Mouse (Mus musculus) midbrain, embryonic 11.5 days (tissue): ENCODE data around the gene Scaf1. TPM values are rescaled to one million over a fixed set of nuclear protein-coding genes. Genes with fewer than 3 reads are reported as not detected.

Source experiments
- ATAC-seq: fragments of 200-750 bp; cut with Nextera tagmentation; 2 replicates; pipeline ENCODE4 v1.8.0; 2017; ENCODE audit warnings: moderate TSS enrichment, moderate library complexity; ENCODE audit not compliant: low FRiP score
- DNase-seq: peaks from one replicate; pipeline ENCODE4 v3.0.0; 2015; ENCODE audit warnings: low spot score; ENCODE audit errors: missing footprints
- H3K27ac ChIP-seq: fragments of 300-500 bp; sonication (generic); 2 replicates; pipeline ENCODE4 v1.5.1; 2014; ENCODE audit warnings: low read depth, low read length
- H3K27me3 ChIP-seq: fragments of 300-500 bp; sonication (generic); 2 replicates; pipeline ENCODE4 v1.6.1; 2014; ENCODE audit warnings: mild to moderate bottlenecking, low read length, moderate library complexity, mixed read lengths; ENCODE audit not compliant: control insufficient read depth, insufficient read depth
- H3K36me3 ChIP-seq: fragments of 300-500 bp; sonication (generic); 2 replicates; pipeline ENCODE4 v1.6.1; 2014; ENCODE audit warnings: mild to moderate bottlenecking, low read length, moderate library complexity, mixed read lengths; ENCODE audit not compliant: control insufficient read depth, insufficient read depth
- H3K4me1 ChIP-seq: fragments of 300-500 bp; sonication (generic); 2 replicates; pipeline ENCODE4 v1.6.1; 2014; ENCODE audit warnings: low read length; ENCODE audit not compliant: control insufficient read depth, insufficient read depth
- H3K4me2 ChIP-seq: fragments of 300-500 bp; sonication (generic); 2 replicates; pipeline ENCODE4 v1.6.1; 2014; ENCODE audit warnings: mild to moderate bottlenecking, moderate library complexity
- H3K4me3 ChIP-seq: fragments of 300-500 bp; sonication (generic); 2 replicates; pipeline ENCODE4 v1.5.1; 2014; ENCODE audit warnings: low read depth, low read length
- H3K9ac ChIP-seq: fragments of 300-500 bp; sonication (generic); 2 replicates; pipeline ENCODE4 v1.6.1; 2014; ENCODE audit warnings: low read length
- H3K9me3 ChIP-seq: fragments of 300-500 bp; sonication (generic); 2 replicates; pipeline ENCODE4 v1.6.1; 2016; ENCODE audit warnings: low read length; ENCODE audit not compliant: control insufficient read depth
- WGBS: fragments of 180-500 bp; shearing (Covaris S2); extraction: QIAGEN DNeasy Blood & Tissue Kit; methylation state at CpG from one replicate; pipeline ENCODE4 v1.1.7; 2014; 5-methylcytosine and 5-hydroxymethylcytosine counted together
- polyA plus RNA-seq: library from polyadenylated mRNA; unstranded; fragments of >200 nt; fragmentation: Nextera tagmentation; extraction: Ambion mirVana; gene quantifications from 2 replicates; pipeline ENCODE4 v1.2.1, GENCODE M21; 2014

The Scaf1 gene
- polyA plus RNA-seq: 43.6 and 44.4 TPM in 2 replicates

- under 1% methylated on average over 69 of the region's 69 CpGs for WGBS
- H3K4me1 ChIP-seq: peaks cover 17% of the 10 kb centered on the region
- peak; percentile 100 for DNase-seq
- peak within 1 kb of the TSS; percentile 97 for H3K9ac ChIP-seq
- peaks cover 13% of the 10 kb centered on the region for H3K36me3 ChIP-seq
- peak within 1 kb of the TSS; percentile 96 for H3K4me3 ChIP-seq
- peak within 1 kb of the TSS; percentile 81 for H3K27ac ChIP-seq
- H3K9me3 ChIP-seq: no peaks in the 10 kb centered on the region
- ATAC-seq: peak; percentile 92
- H3K27me3 ChIP-seq: no peaks in the 10 kb centered on the region
- peak within 1 kb of the TSS; percentile 87 for H3K4me2 ChIP-seq
These were observed at the start of gene Scaf1 for GRCm38 (mm10) chr7:45015957-45016612. TSS of gene Scaf1 (minus strand) at chr7:45016363.

GRCm38 (mm10) chr7:45062239-45062835 lies 46.2 kb upstream of the Scaf1 start, which contains the start of the genes Nosip and Prrg2:
TSS of gene Nosip (plus strand) at chr7:45062429.
TSS of gene Prrg2 (minus strand) at chr7:45062677.
- no peaks in the 10 kb centered on the region for H3K27me3 ChIP-seq
- H3K9me3 ChIP-seq: no peaks in the 10 kb centered on the region
- peak within 1 kb of the TSS; percentile 41 for H3K9ac ChIP-seq
- H3K4me1 ChIP-seq: peaks cover 15% of the 10 kb centered on the region
- peak within 1 kb of the TSS; percentile 44 for H3K4me3 ChIP-seq
- DNase-seq (peak; percentile 100), ATAC-seq (peak; percentile 90)
- H3K4me2 ChIP-seq: peak within 1 kb of the TSS; percentile 49
- under 1% methylated on average over 31 of the region's 31 CpGs for WGBS
- no peaks in the 10 kb centered on the region for H3K36me3 ChIP-seq
- peak within 1 kb of the TSS; percentile 17 for H3K27ac ChIP-seq

- no peaks in the 10 kb centered on the region for H3K9me3 ChIP-seq
- peak overlapping the region; percentile 41 for H3K9ac ChIP-seq
- H3K27me3 ChIP-seq: no peaks in the 10 kb centered on the region
- peak overlapping the region; percentile 44 for H3K4me3 ChIP-seq
- peaks cover 15% of the 10 kb centered on the region for H3K4me1 ChIP-seq
- 28% methylated on average over 11 of the region's 11 CpGs for WGBS
- no peaks in the 10 kb centered on the region for H3K36me3 ChIP-seq
- ATAC-seq: 0 out of 2 replicates have a peak, but pooled peaks have one; percentile 5
- H3K27ac ChIP-seq: no peak overlapping the region
- no peak for DNase-seq
- H3K4me2 ChIP-seq: peak overlapping the region; percentile 49
These were observed 45.4 kb upstream of the Scaf1 start for GRCm38 (mm10) chr7:45061532-45062075.

GRCm38 (mm10) chr7:45060632-45061122 lies 44.5 kb upstream of the Scaf1 start:
- Histone ChIP-seq H3K9me3 (no peaks in the 10 kb centered on the region), H3K36me3 (no peaks in the 10 kb centered on the region), H3K4me1 (peaks cover 15% of the 10 kb centered on the region), H3K27me3 (no peaks in the 10 kb centered on the region), H3K27ac (no peak overlapping the region), H3K9ac (no peak overlapping the region), H3K4me3 (no peak overlapping the region), H3K4me2 (no peak overlapping the region)
- DNase-seq: no peak
- ATAC-seq: no peak
- 87% methylated on average over 6 of the region's 6 CpGs for WGBS

GRCm38 (mm10) chr7:45058607-45059571 lies 42.7 kb upstream of the Scaf1 start:
- H3K4me3 ChIP-seq: no peak overlapping the region
- DNase-seq (no peak), ATAC-seq (no peak)
- H3K27ac ChIP-seq: no peak overlapping the region
- no peaks in the 10 kb centered on the region for H3K36me3 ChIP-seq
- no peaks in the 10 kb centered on the region for H3K27me3 ChIP-seq
- peaks cover 15% of the 10 kb centered on the region for H3K4me1 ChIP-seq
- WGBS: 74% methylated on average over 10 of the region's 10 CpGs
- H3K9ac ChIP-seq: peak overlapping the region; percentile 43
- no peak overlapping the region for H3K4me2 ChIP-seq
- H3K9me3 ChIP-seq: no peaks in the 10 kb centered on the region

- peaks cover 14% of the 10 kb centered on the region for H3K4me1 ChIP-seq
- DNase-seq (no peak), ATAC-seq (no peak)
- no peak overlapping the region for H3K9ac ChIP-seq
- H3K27ac ChIP-seq: no peak overlapping the region
- H3K9me3 ChIP-seq: no peaks in the 10 kb centered on the region
- H3K36me3 ChIP-seq: no peaks in the 10 kb centered on the region
- H3K27me3 ChIP-seq: no peaks in the 10 kb centered on the region
- no peak overlapping the region for H3K4me3 ChIP-seq
- no peak overlapping the region for H3K4me2 ChIP-seq
These were observed 40.8 kb upstream of the Scaf1 start for GRCm38 (mm10) chr7:45056972-45057348.

- no peak overlapping the region for H3K27ac ChIP-seq
- no peak overlapping the region for H3K4me2 ChIP-seq
- no peak overlapping the region for H3K4me3 ChIP-seq
- 69% methylated on average over 14 of the region's 14 CpGs for WGBS
- no peaks in the 10 kb centered on the region for H3K36me3 ChIP-seq
- ATAC-seq (no peak), DNase-seq (no peak)
- no peaks in the 10 kb centered on the region for H3K27me3 ChIP-seq
- peaks cover 15% of the 10 kb centered on the region for H3K4me1 ChIP-seq
- no peaks in the 10 kb centered on the region for H3K9me3 ChIP-seq
- no peak overlapping the region for H3K9ac ChIP-seq
These were observed 40.3 kb upstream of the Scaf1 start for GRCm38 (mm10) chr7:45056329-45056971.

GRCm38 (mm10) chr7:45053931-45054510 lies 37.9 kb upstream of the Scaf1 start:
- H3K27me3 ChIP-seq: no peaks in the 10 kb centered on the region
- peak overlapping the region; percentile 87 for H3K4me2 ChIP-seq
- H3K4me3 ChIP-seq: peak overlapping the region; percentile 92
- ATAC-seq: peak; percentile 92
- peaks cover 11% of the 10 kb centered on the region for H3K36me3 ChIP-seq
- under 1% methylated on average over 33 of the region's 33 CpGs for WGBS
- peak; percentile 98 for DNase-seq
- H3K9ac ChIP-seq: peak overlapping the region; percentile 95
- peaks cover 18% of the 10 kb centered on the region for H3K4me1 ChIP-seq
- no peaks in the 10 kb centered on the region for H3K9me3 ChIP-seq
- H3K27ac ChIP-seq: peak overlapping the region; percentile 99
